Mouse (Mus musculus): ENCODE measurements around the gene Rpl10l. TPM values are rescaled to one million over a fixed set of nuclear protein-coding genes. Genes with fewer than 3 reads are reported as not detected.

Gene Rpl10l
- not detected in 2 replicates for polyA plus RNA-seq (2012)

DNA sequence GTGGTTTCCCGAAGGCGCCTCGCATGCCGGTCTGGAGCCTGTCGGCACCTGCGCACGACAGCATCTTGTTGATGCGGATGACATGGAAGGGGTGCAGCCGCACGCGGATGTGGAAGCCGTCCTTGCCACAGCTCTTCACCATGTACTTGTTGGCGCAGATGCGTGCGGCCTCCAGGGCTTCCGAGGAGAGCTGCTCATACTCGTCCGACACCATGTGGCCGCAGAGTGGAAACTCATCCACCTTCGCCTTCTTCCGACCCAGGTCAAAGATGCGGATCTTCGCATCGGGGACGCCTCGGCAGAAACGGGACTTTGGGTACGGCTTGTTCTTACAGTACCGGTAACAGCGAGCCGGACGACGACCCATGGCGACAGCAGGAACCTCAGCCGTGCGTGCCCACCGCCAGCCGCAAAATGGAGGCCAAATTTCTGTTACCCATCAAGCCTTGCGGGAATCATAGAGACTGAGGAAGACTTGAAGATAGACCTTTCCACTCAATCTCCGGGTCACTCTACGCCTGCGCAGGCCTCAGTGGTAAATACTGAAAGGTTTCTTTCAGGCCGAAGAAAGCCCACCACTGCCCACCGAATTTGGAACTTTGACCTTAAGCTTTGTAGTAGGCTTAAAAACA lies at the start of gene Rpl10l:
TSS of gene Rpl10l (minus strand) at position 411 of the 632 bp plus-strand sequence.
- TF ChIP-seq GATA1 (IDR thresholded peaks at IDR 0.05; ENCODE audit: low read length) = no peak

DNA sequence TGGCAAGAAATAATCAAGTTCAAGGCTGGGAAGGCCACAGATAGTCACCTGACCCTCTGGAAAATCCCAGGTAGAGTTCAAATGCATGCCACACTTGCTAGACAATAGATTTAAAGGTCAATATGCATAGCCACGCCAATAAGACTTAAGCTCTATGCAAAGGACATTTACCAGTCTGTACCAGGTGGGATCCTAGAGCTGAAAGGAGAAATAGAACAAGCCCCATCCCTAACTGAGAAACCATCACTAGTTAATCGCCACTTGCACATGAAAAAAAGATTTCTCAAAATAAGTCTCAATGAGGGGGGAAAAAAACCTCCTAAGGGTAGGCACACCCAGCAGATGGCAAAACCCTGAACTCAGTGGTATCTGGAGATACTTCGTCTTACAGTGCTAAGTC lies 8.3 kb downstream of the Rpl10l start:
- TF ChIP-seq GATA1 (IDR thresholded peaks at IDR 0.05; ENCODE audit: low read length) = no peak

DNA sequence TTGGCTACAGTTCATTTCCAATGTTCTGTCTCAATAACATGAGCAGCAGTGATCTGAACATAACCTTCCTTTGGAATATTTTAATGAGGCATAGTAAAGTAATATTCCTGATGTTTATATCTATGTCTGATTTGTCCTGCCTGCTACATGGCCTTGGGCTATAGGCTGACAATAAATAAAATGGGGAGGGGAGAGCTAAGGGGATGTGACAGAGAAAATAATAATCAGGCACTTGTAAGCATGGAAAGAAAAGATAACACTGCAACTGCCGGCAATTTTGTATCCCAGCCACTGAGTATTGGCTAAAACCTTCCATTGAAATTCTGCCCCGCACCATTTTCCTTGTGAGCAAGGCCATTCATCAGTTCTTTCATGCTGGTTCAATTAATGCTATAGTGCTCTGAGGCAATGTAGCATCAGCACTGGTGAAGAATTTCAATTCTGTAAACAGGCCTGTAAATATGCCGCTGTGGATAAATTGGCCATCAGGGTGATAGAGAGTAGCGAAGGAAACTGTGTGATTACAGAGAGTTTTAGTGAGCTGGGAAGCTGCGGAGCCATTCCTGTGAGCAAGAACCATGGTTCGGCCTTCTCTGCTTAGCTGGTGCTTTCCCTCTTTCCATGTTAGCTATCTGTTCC lies 38.6 kb downstream of the Rpl10l start:
- no peak for TF ChIP-seq GATA1 (IDR thresholded peaks at IDR 0.05; ENCODE audit: low read length)

DNA sequence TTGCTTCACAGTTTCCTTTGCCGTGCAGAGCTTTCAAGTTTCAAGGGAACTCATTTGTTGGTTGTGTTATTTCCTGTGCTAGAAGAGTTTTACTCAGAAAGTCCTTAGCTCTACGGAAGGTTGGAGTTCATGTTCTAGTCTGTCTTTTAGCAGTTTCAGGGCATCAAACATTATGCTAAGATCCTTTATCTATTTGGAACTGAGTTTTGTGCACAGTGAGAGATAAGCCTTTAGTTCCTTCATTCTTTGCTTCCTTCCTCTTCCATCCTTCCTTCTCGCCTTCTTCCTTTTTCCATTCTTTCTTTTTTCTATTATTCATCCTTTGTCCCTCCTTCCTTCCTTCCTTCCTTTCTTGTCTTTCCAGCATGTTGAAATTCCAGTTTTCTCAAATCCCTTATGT lies 50.0 kb downstream of the Rpl10l start:
- no peak for TF ChIP-seq GATA1 (IDR thresholded peaks at IDR 0.05; ENCODE audit: low read length)
